Mouse (Mus musculus) forebrain, embryonic 11.5 days (tissue): ENCODE data around the gene Tmco3. TPM values are rescaled to one million over a fixed set of nuclear protein-coding genes. Genes with fewer than 3 reads are reported as not detected.
A peak's percentile ranks its signal among the peaks of the same experiment; 100 is the strongest.

Source experiments
- ATAC-seq: fragments of 200-750 bp; cut with Nextera tagmentation; replicated peaks from 2 replicates; pipeline ENCODE4 v1.8.0; 2017; ENCODE audit warnings: moderate TSS enrichment; ENCODE audit not compliant: low FRiP score
- DNase-seq: peaks from one replicate; pipeline ENCODE4 v3.0.0-alpha.2; 2017; ENCODE audit warnings: low spot score
- H3K27ac ChIP-seq: fragments of 300-500 bp; sonication (generic); 2 replicates; pipeline ENCODE4 v1.5.1; 2014; ENCODE audit warnings: low read depth, low read length
- H3K27me3 ChIP-seq: fragments of 300-500 bp; sonication (generic); 2 replicates; pipeline ENCODE4 v1.6.1; 2014; ENCODE audit warnings: mild to moderate bottlenecking, low read length, mixed read lengths; ENCODE audit not compliant: control insufficient read depth, insufficient read depth
- H3K36me3 ChIP-seq: fragments of 300-500 bp; sonication (generic); 2 replicates; pipeline ENCODE4 v1.6.1; 2014; ENCODE audit warnings: mild to moderate bottlenecking, low read length, moderate library complexity, mixed read lengths; ENCODE audit not compliant: control insufficient read depth, insufficient read depth
- H3K4me1 ChIP-seq: fragments of 300-500 bp; sonication (generic); replicated peaks from 2 replicates; pipeline ENCODE4 v1.6.1; 2014; ENCODE audit warnings: low read length, mixed read lengths; ENCODE audit not compliant: control insufficient read depth, insufficient read depth
- H3K4me2 ChIP-seq: fragments of 300-500 bp; sonication (generic); 2 replicates; pipeline ENCODE4 v1.6.1; 2014; ENCODE audit warnings: low read depth, mild to moderate bottlenecking, low read length, moderate library complexity, mixed read lengths; ENCODE audit not compliant: severe bottlenecking
- H3K4me3 ChIP-seq: fragments of 300-500 bp; sonication (generic); 2 replicates; pipeline ENCODE4 v1.5.1; 2014; ENCODE audit warnings: low read depth, low read length
- H3K9ac ChIP-seq: fragments of 300-500 bp; sonication (generic); 2 replicates; pipeline ENCODE4 v1.6.1; 2014; ENCODE audit warnings: low read length
- H3K9me3 ChIP-seq: fragments of 300-500 bp; sonication (generic); 2 replicates; pipeline ENCODE4 v1.6.1; 2016; ENCODE audit warnings: low read length, mixed read lengths; ENCODE audit not compliant: control insufficient read depth
- WGBS: fragments of 180-500 bp; shearing (Covaris S2); extraction: QIAGEN DNeasy Blood & Tissue Kit; methylation state at CpG from one replicate; pipeline ENCODE4 v1.1.7; 2014; 5-methylcytosine and 5-hydroxymethylcytosine counted together
- polyA plus RNA-seq: library from polyadenylated mRNA; unstranded; fragments of >200 nt; fragmentation: Nextera tagmentation; extraction: Ambion mirVana; gene quantifications from 2 replicates; pipeline ENCODE4 v1.2.1, GENCODE M21; 2014

The Tmco3 gene
- polyA plus RNA-seq: 40.0 and 40.8 TPM in 2 replicates

GRCm38 (mm10) chr8:13287692-13288623 is at the start of gene Tmco3, which contains the start of gene Dcun1d2:
Gene Tmco3 (plus strand): TSS chr8:13288190.
Gene Dcun1d2 (minus strand): TSS chr8:13288131.
- H3K4me3 ChIP-seq: peak within 1 kb of the TSS; percentile 61
- ATAC-seq (peak; percentile 91), DNase-seq (peak; percentile 95)
- H3K9me3 ChIP-seq: no peaks in the 10 kb centered on the region; the same call in 1 of the 2 replicates
- H3K27ac ChIP-seq: peak within 1 kb of the TSS; percentile 85
- H3K27me3 ChIP-seq: no peaks in the 10 kb centered on the region
- peaks cover 5% of the 10 kb centered on the region; the same call in 1 of the 2 replicates for H3K4me1 ChIP-seq
- H3K36me3 ChIP-seq: no peaks in the 10 kb centered on the region; the same call in 1 of the 2 replicates
- H3K4me2 ChIP-seq: peak within 1 kb of the TSS; percentile 90
- peak within 1 kb of the TSS; percentile 81 for H3K9ac ChIP-seq
- WGBS: under 1% methylated on average over 79 of the region's 79 CpGs

DNA sequence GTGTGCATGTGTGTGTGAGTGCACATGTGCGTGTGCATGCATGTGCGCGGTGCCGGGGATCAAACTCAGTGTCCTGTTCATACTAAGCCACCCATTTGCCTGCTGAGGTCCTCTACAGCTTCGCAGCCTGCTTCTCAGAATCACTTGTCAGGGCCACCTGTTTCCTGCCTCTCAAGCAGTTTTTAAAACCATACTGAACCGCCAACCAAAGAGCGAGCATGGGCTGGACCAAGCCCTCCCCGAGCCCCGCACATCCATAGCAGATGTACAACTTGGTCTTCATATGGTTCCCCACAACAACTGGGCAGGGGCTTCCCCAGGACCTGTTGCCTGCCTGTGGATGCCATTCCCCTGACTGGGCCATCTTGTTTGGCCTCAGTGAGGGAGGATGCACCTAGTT is 47.9 kb upstream of the Tmco3 start:
- 89% methylated on average over 9 of the region's 9 CpGs for WGBS
- no peak for DNase-seq
- no peak for ATAC-seq

GRCm38 (mm10) chr8:13240691-13241090 is 47.3 kb upstream of the Tmco3 start:
- H3K9ac ChIP-seq: no peak overlapping the region
- DNase-seq: no peak
- no peaks in the 10 kb centered on the region for H3K4me1 ChIP-seq
- H3K4me2 ChIP-seq: no peak overlapping the region
- WGBS: 85% methylated on average over 7 of the region's 7 CpGs
- no peak overlapping the region for H3K4me3 ChIP-seq
- H3K9me3 ChIP-seq: no peaks in the 10 kb centered on the region
- no peak for ATAC-seq
- no peaks in the 10 kb centered on the region for H3K27me3 ChIP-seq
- no peak overlapping the region for H3K27ac ChIP-seq
- no peaks in the 10 kb centered on the region for H3K36me3 ChIP-seq

More for the DNA sequence above, 47.9 kb upstream of the Tmco3 start:
- H3K27ac ChIP-seq: no peak overlapping the region
- no peaks in the 10 kb centered on the region for H3K36me3 ChIP-seq
- H3K9ac ChIP-seq: no peak overlapping the region
- H3K4me3 ChIP-seq: no peak overlapping the region
- H3K4me1 ChIP-seq: no peaks in the 10 kb centered on the region
- no peaks in the 10 kb centered on the region for H3K9me3 ChIP-seq
- H3K4me2 ChIP-seq: no peak overlapping the region
- H3K27me3 ChIP-seq: no peaks in the 10 kb centered on the region

GRCm38 (mm10) chr8:13242985-13243870 is 44.8 kb upstream of the Tmco3 start:
- H3K27ac ChIP-seq: no peak overlapping the region
- no peaks in the 10 kb centered on the region; the same call in 1 of the 2 replicates for H3K9me3 ChIP-seq
- H3K9ac ChIP-seq: no peak overlapping the region
- no peaks in the 10 kb centered on the region for H3K36me3 ChIP-seq
- H3K4me2 ChIP-seq: no peak overlapping the region
- DNase-seq: no peak
- no peaks in the 10 kb centered on the region for H3K4me1 ChIP-seq
- no peak overlapping the region for H3K4me3 ChIP-seq
- ATAC-seq: no peak
- 84% methylated on average over 10 of the region's 10 CpGs for WGBS
- no peaks in the 10 kb centered on the region for H3K27me3 ChIP-seq

DNA sequence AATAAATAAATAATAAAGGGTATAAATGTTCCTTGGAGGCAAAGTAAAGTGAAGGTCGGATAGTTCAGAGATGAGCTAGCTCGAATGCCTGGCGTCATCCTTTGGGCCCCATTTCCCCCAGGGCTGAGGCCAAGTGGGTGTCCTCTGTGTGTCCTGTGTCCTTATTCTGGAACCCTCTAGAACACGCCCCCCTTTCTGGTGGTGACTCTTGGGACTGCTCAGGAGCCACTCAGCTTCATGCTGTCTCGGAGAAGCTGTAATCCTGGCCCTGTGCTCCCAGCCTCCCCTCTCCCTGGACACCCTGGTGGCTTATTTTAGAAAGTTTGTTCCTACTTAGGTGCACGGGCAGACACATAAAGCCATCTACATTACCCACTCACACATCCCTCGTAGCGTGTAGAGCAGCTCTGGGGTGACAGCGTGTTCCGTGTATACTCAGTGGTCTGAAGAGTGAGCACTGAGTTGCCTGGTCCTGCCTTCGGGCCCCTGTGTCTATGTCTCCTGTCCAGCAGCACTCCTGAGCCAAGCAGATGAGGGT is 43.6 kb upstream of the Tmco3 start:
- no peak overlapping the region for H3K9ac ChIP-seq

DNA sequence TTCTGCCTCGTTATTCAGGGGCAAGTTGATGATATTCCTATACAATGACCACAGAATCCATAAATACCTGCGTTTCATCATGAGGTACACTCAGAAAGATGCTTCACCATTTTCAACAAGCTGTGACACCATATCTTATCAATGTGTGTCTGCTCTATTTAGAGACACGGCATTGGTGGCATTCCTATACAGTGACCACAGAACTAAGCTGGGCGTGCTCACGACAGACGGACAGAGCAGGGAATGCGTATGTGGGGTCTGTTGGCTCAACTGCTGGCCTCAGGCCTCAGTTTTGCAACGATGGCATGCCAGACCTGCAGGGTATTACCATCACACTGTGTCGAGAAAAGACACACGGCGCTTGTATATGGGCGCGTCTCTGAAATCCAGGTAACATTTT is 35.2 kb upstream of the Tmco3 start:
- Histone ChIP-seq H3K9me3 (no peaks in the 10 kb centered on the region), H3K27ac (no peak overlapping the region), H3K36me3 (no peaks in the 10 kb centered on the region), H3K4me3 (no peak overlapping the region), H3K4me2 (no peak overlapping the region), H3K9ac (no peak overlapping the region), H3K27me3 (no peaks in the 10 kb centered on the region), H3K4me1 (no peaks in the 10 kb centered on the region)
- no peak for ATAC-seq
- no peak for DNase-seq
- 93% methylated on average over 13 of the region's 13 CpGs for WGBS

More for the DNA sequence above, 43.6 kb upstream of the Tmco3 start:
- Histone ChIP-seq H3K27ac (no peak overlapping the region), H3K4me1 (no peaks in the 10 kb centered on the region), H3K4me3 (no peak overlapping the region), H3K27me3 (no peaks in the 10 kb centered on the region), H3K4me2 (no peak overlapping the region), H3K36me3 (no peaks in the 10 kb centered on the region), H3K9me3 (no peaks in the 10 kb centered on the region; the same call in 1 of the 2 replicates)
- DNase-seq: no peak
- ATAC-seq: no peak
- WGBS: 88% methylated on average over 11 of the region's 11 CpGs

- ATAC-seq: no peak
- H3K9me3 ChIP-seq: no peaks in the 10 kb centered on the region
Measured at GRCm38 (mm10) chr8:13253413-13253812, 34.6 kb upstream of the Tmco3 start.

DNA sequence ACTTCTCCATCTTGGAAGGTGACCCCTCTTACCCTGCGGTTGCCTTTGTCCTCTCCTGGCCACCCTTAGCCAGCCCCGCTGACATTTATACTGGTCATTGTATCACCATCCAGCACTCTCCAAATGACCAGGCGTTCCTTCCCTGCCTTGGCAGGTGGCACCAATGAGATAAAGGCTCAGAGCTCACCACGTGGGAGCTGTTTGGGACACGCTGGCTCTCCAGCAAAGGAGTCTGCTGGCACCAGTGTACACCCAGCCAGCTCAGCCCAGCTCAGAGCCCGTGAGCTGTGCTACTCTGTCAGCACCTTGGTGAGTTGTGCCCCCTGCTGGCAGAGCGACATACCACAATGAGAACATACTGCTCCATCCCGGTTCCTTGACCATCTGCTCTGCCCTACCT is 34.0 kb upstream of the Tmco3 start, which contains the start of gene Adprhl1:
Gene Adprhl1, minus strand, starts transcription at position 144 of the 400 bp plus-strand sequence.
- Histone ChIP-seq H3K9me3 (no peaks in the 10 kb centered on the region), H3K36me3 (no peaks in the 10 kb centered on the region), H3K9ac (no peak within 1 kb of the TSS), H3K4me3 (no peak within 1 kb of the TSS), H3K27ac (no peak within 1 kb of the TSS), H3K4me2 (no peak within 1 kb of the TSS), H3K4me1 (no peaks in the 10 kb centered on the region), H3K27me3 (no peaks in the 10 kb centered on the region)
- ATAC-seq: peak; percentile 44; the same call in 1 of the 2 replicates
- WGBS: 41% methylated on average over 8 of the region's 8 CpGs
- peak; percentile 78 for DNase-seq

More at GRCm38 (mm10) chr8:13253413-13253812, 34.6 kb upstream of the Tmco3 start:
- Histone ChIP-seq H3K4me2 (no peak overlapping the region), H3K27me3 (no peaks in the 10 kb centered on the region), H3K4me3 (no peak overlapping the region), H3K27ac (no peak overlapping the region), H3K4me1 (no peaks in the 10 kb centered on the region), H3K9ac (no peak overlapping the region), H3K36me3 (no peaks in the 10 kb centered on the region)
- WGBS: 80% methylated on average over 5 of the region's 5 CpGs
- no peak for DNase-seq
